Mouse (Mus musculus): Measurements from ENCODE around the gene Htr3a.

Gene Htr3a

GRCm38 (mm10) chr9:48849531-48849930 lies 61.4 kb downstream of the Htr3a start:
- in situ Hi-C loops (cut with MboI, MseI), result no loop called here
